Mouse (Mus musculus): ENCODE data around the gene Gnmt.

DNA sequence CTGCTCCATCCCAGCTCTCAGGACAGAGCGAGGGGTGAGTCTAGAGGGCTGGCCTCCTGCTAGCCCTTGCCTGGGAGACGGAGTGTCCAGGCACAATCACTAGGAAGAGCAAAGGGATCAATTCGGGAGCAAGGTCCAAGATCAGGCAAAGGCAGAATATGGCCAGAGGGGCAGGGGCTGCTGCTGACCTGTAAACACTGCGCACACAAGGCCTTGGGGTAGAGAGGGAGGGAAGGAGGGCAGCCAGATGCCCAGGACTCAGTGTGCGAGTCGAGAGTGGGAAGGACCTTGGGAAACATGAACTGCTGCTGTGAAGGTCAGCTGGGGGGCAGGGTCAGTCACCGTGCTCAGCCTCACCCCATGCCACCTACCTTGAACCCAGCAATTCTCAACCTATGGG lies 6.3 kb upstream of the Gnmt start:
- TF ChIP-seq CTCF (conservative IDR thresholded peaks at IDR 0.05 in 1 of 2, IDR thresholded peaks at IDR 0.05 in 1 of 2; ENCODE audit: low read depth in 2 of 2, low read length in 2 of 2) = no peak
- TF ChIP-seq EP300 (IDR thresholded peaks at IDR 0.05; ENCODE audit: low read length) = no peak
- TF ChIP-seq ZMIZ1 (IDR thresholded peaks at IDR 0.05; ENCODE audit: low read depth, low read length) = no peak
- no peak for TF ChIP-seq POLR2A (IDR thresholded peaks at IDR 0.05; ENCODE audit: low read depth, low read length)
- TF ChIP-seq HCFC1 (IDR thresholded peaks at IDR 0.05; ENCODE audit: low read depth, low read length) = no peak

Measured in CH12.LX (cell line).